Mouse (Mus musculus) G1E (cell line): Measurements from ENCODE around the gene Renbp.

Experiments used
- CTCF ChIP-seq: IDR thresholded peaks from 2 replicates; pipeline ENCODE4 v1.5.1; 2012; ENCODE audit warnings: low read depth, low read length, inconsistent platforms, mixed read lengths
- GATA1 ChIP-seq: IDR thresholded peaks from 2 replicates; pipeline ENCODE4 v1.6.1; 2012; ENCODE audit warnings: borderline replicate concordance, low read length, inconsistent platforms, mixed read lengths
- TAL1 ChIP-seq: conservative IDR thresholded peaks from 2 replicates; pipeline ENCODE4 v1.6.1; 2012; ENCODE audit warnings: low read depth, low read length, inconsistent platforms, mixed read lengths

DNA sequence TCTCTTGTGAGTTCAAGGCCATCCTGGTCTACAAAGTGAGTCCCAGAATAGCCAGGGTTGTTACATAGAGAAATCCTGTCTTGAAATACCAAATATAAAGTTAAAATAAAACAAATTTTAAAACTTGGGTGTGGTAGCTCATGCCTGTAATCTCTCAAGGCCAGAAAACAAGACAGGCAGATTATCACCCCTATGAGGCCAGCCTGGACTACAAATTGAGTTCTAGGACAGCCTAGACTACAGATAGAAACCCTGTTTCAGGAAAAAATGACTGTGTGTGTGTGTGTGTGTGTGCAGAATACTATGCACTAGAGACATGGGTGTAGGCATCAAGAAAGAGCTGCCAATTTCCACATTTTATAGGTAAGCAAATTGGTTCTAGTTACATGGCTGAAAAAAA, 40.1 kb upstream of the Renbp start:
- TF ChIP-seq GATA1 (no peak), TAL1 (no peak), CTCF (no peak)
